Mouse (Mus musculus) left cerebral cortex, adult 11 months (tissue): ENCODE data around the gene Sec16a.

Experiments
- DNase-seq: peaks from one replicate; pipeline ENCODE4 v3.0.0; 2022; ENCODE audit warnings: low spot score

The Sec16a gene

DNA sequence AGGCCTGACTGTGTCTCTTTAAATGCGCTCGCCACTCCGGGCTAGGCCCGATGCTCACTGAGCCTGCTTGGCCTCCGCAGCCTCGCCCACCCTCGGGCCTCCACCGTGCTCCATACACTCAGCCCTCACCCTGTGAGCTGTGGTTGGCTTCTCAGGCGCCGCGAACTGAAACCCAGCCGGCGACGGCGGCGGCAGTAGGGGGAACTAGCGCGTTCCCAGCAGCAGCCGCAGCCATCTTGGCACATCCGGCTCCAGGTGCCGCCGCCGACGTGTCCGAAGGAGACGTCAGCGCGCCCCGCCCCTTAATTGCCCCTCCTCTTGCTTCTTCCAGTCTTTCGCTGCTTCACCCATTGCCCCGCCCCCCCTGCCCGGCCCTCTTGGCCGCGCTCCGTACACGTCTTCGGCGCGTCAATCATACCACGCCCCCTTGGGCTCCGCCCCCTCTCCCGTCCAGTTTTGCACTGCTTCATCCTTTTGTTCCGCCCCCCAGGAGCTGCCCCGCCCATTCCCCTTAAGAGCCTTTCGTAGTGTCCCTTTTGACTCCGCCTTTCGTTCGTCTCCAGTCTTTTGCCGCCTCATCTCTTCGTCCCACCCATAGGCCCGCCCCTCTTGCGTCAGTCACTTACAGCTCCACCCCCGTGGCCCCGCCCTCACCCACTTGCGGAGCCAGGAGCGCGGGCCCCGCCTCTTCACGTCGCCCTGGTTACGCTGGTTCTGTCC, at the start of gene Sec16a:
Sec16a (minus strand) TSS at position 271 of the 720 bp plus-strand sequence.
- DNase-seq: peak; percentile 99

DNA sequence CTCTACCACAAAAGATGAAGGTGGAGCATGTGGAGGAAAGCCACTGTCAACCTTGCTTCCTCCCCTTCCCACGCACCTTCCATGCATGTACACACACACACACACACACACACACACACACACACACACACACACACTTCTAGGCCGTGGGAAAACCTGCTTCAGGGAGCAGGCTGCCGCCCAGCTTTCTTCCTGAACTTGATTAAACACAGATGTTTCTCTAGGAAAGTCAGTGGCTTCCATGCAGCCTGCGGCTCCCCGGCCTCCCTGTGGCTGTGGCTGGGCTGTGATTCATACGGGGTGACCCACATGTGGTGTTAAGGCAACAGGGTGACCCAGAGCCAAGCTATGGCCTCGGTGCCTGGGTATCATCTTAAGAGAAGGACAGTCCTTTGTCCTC, 49.4 kb upstream of the Sec16a start:
- no peak for DNase-seq

DNA sequence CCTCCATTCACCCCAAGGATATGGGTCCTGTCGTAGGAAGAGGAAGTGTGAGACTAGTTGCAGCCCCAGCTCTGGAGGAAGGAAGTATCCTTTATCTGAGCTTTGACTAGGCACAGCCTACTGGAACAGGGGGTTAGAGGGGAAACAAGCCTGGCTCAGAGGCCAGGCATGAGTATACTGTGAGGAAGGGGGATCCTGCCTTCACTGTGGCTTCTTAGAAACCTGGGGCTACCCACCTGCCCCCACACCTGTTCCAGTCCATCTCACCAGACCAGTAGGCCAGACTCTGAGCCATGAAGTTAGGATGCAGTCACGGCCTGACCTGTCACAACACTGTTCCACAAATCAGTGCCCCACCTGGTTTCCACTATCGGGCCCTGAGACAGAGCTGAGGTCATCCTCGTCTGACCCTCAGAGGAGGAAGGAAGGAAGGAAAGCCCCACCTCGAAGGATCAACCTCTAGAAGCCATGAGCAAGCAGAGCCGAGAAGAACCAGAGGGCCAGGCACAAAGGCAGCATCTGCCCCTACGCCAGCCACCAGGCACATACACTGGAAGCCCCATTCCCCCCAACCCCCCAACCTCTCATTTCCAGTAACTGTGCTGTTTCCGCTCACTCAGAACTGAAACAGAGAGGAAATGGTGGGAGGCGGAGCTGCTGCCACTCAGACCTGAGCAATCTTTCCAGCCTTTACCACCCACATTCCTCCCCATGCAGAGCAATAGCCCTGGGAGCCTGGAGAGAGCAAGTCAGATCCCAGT, 48.2 kb upstream of the Sec16a start:
- DNase-seq: no peak

DNA sequence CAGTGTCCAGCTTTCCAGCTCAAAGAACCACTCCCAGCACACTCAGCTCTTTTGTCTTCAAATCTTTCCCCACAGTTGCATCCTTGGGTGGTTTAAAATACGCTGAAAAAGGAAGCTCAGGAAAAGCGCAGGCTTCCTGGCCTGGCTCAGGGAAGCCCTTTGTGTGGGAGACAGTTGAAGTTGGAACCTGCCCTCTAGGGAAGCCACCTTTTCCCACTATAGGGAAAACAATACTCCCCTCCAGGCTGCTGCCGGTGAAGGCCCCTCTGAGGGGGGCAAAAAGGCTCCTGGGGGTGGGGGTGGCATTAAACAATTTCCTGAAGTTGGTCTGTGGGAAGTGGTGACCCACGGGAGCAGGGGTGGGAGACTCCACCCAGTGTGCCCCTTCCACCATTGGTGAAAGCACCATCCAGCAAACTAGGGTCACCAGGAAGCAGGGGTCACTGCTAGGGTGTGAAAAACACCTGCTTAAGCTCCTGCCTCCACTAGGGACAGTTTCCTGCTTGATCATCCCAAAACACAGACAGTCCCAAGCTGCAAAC, 45.8 kb upstream of the Sec16a start:
- no peak for DNase-seq

DNA sequence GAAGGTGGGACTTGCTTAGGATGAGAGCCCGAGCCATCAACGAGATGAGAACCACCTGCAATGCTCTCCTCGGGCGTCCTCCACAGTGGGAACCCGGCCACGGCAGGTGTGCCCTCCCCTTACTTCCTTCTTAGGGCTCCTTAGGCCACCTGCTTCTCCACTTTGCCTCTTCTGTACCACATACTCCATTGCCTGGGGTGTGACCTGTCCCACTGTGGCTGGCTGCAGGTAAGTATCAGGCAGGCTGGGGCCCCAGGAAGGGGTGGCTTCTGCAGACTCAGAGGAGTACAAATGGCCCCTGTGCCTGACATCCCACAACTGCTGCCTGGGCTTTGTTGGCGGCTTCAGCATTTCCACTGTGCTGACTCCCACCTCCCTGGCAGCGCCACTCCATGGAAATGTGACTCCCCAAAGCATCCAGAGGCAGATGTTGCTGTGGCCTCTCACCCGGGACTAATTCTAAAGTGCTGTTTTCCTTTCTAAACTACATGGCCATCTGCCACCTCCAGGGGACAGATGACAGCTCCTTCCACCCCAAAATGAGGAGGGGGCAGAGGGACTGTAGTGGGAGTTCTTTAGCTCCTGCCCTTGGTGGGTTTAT, 43.6 kb upstream of the Sec16a start:
- DNase-seq: no peak

DNA sequence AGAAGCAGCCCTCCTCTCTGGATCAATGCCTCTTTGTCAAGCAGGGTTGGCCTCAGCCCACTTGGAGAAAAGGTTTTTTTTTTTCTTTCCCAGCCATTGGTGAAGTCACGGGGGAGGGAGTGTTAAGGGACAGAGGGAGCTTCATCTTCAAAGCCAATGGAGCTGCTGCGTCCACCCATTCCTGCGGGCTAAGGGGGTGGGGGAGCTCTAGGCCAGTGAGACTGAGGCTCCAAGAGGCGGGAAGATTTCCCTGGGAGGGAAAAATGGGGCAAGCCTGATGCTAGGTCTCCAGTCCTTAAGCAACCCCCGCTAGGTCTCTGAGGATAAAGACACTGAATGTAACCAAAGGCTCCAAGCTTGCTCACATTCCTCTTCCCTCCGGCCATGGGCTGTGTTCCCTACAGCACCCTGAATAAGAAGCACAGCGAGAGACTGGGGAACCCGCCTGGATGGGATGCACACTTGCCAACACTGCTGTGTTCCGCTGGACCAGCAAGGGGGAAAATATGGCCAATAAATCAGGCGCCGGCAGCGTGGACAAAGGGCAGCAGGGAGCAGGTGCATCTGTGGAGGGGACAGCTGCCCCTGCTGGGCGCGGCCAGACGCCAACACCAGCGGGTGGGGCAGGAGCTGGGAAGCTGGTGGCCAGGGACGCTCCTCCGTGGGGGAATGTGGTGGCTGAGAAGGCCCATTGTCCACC, 42.5 kb upstream of the Sec16a start:
- DNase-seq: no peak

DNA sequence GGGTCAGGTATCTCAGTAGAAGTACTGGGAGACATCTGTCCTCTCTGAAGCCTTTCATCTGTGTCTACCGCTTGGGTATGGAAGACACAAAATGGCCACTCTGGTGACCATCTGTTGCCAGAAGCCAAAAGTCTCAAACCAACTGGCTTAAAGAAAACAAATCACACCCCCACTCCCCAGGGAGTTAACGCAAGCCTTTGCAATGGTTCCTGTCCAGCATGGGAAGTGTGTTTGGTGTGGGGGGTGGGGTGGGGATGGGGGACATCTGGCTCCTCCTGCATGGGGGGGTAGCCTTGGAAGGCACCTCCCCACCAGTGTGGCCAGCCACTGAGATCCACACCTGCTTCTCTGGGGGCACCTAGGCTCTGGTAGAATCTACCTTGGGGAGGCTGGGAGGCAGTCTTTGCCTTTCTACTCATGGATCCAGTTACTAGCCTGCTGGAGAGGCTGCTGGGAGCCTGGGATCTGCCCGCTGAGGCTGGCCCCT, 41.9 kb upstream of the Sec16a start:
- DNase-seq: no peak

DNA sequence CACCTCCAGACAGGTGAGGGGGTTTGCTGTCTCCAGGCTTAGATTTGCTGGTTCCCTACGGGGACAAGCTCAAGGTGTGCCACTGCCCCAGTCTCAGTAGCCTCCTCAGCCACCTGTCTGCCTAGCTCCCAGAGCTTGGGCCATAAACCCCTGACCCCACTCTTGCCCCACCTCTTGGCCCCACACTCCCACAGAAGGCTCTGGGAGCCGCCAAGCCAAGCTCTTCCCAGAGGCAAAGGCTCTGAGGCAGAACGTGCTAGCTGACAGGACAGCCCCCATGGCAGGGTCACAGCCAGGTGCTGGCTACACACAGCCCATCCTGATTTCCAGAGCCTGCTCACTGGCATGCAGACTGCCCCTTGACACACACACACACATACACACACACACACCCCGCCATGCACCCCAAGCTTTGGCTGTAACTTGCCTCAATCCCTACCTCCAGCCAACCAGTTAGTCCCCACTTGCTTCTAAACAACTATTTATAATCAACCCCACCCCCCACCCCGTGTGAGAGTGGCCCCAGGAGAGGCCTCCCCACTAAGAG, 41.3 kb upstream of the Sec16a start:
- no peak for DNase-seq

DNA sequence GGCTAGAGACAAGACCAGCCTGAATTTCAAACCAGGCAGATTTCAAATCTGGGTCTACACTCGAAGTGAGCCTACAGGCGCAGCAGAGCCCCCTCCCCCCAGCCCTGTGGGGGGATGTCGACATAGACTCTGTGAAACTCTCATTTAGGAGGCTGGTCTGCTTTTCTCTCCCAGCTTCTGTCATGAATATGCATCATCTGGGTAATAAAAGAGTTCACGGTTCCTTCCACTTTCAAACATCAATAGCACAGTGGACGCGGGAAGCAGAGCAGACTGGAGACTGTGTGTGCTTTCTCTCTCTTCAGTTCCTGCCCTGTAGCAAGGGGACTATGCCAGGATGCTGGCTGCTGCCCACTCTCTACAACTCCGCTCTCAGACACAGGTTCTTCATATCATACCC, 40.7 kb upstream of the Sec16a start:
- no peak for DNase-seq

DNA sequence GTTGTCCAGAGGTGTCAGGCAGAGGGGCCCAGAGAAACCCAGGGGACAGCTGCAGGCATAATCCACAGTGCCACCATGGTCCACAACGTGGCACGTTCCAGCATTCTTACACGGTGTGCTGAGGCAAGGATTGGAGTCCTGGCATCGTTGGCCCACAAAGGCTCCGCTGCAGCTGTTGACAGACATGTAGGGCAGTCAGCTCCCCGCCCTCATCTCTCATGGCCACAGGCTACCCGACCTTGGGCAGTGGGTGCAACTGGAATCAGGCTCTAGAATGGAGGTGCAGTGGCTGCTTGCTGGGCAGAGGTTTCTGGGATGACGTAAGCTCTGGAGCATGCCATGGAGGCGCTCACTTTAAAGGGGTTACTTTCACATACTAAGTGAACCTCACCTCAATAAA, 40.3 kb upstream of the Sec16a start:
- DNase-seq: no peak

DNA sequence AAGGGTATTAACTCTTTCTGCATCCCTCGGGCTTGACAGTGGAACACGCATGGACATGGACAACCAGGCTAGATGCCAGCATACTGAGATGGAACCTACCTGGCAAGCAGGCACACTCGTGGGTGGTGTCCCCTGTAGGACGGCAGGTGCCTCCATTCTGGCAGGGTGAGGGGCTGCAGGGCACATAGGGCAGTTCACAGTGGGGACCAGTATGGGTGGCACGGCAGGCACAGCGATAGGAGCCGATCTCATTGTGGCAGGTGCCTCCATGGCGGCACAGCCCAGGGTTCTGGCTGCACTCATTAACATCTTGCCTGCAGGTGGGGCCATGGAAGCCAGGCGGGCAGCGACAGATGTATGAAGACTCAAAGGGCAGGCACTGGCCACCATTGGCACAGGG, 39.2 kb upstream of the Sec16a start:
- no peak for DNase-seq

DNA sequence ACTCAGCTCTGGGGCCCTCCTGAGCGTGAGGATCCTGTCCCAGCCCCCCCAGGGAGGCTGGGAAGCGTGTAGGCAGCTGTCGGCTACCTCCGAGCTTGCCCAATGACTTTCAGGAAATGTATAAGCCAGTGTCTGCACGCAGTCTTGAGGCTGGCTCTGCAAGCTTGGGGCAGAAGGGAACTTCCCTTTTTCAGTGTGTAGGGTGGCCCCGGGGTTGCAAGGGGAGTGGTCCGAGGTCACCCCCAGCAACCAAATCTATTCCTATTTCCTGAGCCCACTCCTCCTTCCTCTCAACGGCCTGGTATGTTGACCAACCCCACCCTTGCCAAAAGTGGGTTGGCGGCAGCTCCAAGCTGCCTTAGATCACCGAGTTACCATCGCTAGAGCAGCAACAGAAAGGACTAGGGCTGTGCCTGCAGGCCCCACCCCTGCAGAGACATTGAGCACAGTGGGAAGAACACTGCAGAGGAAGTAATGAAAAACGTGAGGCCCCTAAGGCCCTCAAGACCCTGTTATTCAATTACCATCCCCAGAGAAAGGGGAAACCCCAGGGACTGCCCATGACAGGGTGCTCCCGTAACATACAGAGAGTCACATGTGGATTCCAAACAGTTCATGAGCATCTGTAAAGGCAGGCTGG, 38.3 kb upstream of the Sec16a start:
- DNase-seq: no peak

DNA sequence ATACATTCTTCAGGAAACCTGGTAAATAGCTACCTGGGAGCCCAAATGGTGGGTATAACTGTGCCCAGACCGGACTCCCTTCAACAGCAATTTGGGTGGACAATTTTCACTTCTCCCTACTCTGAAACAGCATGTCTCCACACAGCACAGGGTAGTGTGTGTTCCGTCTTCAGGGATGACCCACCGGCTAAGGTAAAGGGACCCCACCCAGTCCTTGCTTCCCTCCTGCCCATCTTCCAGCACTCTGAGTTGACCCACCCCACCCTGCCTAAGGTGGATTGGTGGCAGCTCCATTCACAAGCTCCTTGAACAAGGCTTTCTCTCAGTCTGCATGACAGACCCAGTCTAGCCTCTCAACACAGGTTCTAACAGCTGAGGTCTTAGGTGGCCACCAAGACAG, 37.8 kb upstream of the Sec16a start:
- no peak for DNase-seq

DNA sequence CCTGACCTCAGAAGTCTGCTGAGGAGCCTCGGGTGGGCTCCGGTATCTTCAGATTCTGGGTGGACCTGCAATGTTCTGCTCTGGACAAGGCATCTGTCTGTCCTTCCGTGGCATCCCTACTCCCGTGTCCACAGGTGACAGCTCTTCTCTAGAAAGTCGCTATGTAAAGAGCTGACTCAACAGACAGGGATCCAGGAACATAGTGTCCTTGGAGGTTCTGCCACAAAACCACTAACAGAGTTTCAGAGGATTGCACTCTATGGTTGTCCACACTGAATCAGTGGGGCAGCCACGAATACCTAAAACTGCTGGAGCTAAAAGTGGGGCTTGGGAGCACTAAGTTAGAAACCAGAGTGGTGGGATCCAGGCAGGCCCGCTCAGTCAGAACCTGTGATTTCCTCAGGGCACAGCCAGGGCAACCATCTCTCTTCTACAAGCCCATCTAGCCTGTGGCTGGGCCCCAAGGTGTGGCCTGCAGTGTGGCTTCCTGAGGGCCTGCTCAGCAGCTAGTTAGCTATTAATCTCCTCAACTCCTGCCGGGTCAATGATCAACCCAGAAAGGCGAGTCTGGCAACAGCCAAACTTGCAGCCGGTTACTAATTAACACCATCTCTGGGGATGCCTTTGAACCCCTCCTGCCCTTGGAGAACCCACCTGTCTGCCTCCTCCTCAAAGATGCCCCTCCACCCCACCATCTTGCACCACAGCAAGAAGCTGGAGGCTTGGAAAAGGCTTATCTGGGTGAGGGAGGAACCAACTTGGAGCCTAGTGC, 36.9 kb upstream of the Sec16a start:
- DNase-seq: no peak

DNA sequence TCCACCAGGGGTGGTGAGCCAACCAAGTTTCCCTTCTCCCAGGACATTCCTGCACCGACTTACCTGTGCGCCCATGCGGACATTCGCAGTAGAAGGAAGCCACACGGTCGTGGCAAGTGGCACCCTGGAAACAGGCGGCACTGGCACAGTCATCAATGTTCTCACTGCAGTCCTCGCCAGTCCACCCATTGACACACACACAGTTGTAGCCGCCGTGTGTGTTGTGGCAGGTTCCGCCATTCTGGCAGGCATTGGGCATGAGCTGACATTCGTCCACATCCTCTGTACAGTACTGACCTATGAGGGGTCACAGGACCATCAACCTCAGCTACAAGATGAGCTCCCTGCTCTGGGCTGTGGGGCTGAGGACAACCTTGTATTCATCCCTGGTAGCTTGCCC, 35.9 kb upstream of the Sec16a start:
- DNase-seq: no peak

DNA sequence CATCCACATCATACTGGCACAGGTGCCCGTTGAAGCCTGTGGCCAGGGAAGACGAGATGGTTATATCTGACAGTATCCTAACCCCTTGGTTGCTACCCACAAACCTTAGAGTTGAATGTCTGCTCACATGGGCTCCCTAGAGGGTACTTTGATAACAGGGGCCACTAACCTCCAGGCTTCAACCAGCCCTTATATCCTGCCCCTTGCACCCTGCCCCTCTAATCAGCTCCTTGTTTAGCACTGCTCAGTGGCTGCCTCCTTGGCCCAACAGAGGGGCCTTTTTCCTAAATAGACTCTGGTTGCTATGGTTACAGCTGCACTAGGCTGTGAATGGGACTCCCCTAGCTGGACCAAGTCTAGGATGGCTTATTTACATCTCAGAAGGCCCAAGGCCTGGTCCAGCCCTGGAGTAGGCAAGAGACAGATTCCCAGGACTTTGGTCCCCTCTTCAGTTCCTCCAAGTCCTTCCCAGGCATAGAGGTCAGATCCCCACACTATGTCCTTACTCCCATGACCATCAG, 33.7 kb upstream of the Sec16a start:
- no peak for DNase-seq

DNA sequence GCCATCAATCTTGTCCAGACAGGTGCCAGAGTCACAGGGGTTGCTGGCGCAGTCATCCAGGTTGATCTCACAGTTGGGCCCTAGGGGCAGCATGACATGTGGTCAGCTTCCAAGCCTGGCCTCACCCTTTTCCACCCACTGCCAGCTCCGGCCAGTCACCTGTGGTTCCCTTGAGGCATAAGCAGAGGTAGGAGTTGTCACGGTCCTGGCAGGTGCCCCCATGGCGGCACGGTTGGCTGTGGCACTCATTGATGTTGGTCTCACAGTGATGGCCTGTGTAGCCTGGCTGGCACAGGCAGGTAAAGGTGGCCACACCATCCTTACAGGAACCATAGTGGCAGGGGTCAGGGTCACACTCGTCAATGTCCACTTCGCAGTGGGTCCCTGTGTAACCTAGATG, 32.9 kb upstream of the Sec16a start:
- no peak for DNase-seq

DNA sequence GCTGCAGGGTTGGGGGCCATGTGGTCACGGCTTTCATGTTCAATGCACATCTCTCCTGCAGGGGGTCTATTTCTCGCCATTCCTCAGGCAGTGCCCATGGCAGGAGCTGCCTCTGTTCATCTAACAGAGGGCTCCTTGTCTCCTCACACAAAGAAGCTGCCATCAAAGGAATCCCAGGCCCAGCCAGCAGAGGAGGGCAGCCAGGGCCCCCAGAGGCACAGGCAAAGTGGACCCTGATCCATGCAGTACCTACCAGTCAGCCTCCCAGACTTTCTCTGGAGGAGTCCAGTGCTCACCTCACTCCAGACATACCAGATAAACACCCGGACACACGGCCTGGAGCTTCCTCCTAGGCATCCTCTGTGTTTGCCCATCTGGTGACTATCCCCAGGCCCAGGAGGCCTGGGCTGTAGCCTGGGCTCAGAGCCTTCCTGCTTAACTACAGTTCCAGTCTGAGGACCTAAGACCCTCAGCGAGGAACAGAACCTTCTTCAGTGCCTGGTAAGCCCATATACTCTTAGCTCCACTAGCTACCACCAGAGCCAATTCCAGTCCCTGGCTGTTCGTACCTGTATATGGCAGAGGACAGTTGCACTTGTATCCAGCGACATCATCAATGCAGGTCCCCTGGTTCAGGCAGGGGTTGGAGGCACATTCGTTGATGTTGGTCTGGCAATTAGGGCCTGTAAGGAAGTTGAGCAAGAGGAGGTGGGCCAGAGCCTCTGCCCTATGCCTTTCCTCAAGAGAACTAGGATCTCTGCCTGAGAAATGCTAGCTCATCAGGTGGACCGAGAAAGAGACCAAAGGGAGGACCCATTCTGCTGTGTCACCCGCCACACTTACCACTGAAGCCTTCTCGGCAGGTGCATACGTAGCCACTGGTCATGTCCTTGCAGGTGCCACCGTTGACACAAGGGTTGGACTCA, 30.8 kb upstream of the Sec16a start:
- DNase-seq: no peak

DNA sequence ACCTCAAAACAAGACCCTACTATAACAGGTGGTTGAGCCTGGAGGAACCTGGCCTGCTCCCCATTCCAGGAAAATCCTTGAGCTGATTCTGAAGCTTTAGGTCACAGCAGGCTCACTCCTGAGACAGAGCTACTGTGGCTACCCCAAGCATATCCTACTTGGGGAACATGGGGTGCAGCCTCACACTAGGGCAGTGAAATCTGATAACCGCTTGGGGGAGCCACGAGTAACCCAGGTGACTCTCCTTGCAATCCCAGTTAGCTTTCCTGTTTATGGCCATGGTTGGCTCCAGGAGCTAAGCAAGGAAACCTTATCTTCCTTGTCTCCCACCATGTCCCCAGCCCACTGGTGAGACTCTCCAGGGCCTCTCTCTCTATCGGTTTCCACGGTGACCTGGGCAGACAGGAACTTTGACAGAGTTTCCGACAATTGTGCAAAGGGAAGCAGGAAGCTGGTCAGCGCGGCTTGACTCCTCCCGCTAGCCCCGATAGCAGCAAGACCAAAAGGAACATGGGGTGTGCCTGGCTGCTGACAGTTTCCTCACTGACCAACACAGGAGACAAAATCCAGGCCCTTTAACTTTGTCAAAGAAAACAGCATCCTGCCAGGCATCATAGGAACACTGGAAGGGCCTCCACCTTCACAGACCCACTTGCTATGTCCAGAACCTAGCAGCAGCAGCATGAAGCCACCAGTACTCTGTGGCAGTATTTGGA, 29.9 kb upstream of the Sec16a start:
- DNase-seq: no peak
